Mouse (Mus musculus) ES-Bruce4 (cell line): ENCODE measurements around the gene Krtap4-2.

Experiments used
- CTCF ChIP-seq: IDR thresholded peaks from one replicate; pipeline ENCODE4 v1.8.1; 2011; ENCODE audit warnings: low read depth, low read length
- EP300 ChIP-seq: IDR thresholded peaks from 2 replicates; pipeline ENCODE4 v1.6.1; 2011; ENCODE audit warnings: low read depth, low read length; ENCODE audit not compliant: insufficient read depth
- POLR2A ChIP-seq: IDR thresholded peaks from one replicate; pipeline ENCODE4 v1.8.1; 2011; ENCODE audit warnings: low read length; ENCODE audit not compliant: insufficient read depth

DNA sequence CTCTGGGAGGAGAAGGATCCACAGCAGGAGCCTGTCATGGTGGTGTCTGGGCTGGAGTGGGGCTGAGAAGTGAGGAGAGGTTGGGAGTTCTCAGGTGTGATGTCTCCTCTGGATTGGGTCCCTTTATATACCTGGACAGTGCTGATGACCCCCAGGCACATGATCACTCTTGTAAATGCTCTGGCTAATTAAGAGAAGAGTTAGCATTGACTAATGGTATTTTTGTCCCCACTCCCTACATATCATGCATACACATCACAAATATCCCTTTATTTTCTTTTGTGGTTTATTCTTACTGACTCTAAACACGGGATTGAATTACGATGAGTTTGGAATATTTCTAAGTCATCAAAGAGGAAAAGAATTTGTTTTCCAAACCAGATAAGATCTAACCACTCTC is 14.5 kb downstream of the Krtap4-2 start, which contains the start of gene Gm11562:
- no peak for TF ChIP-seq CTCF
- TF ChIP-seq POLR2A, result no peak
- TF ChIP-seq EP300, result no peak
